Mouse (Mus musculus) right cerebral cortex, adult 18-20 months (tissue): ENCODE data around the gene Depdc1b.

ENCODE experiments used
- DNase-seq: peaks from one replicate; pipeline ENCODE4 v3.0.0; 2022; ENCODE audit warnings: mixed read lengths

Gene Depdc1b

GRCm38 (mm10) chr13:108315702-108316486 is at the start of gene Depdc1b:
Gene Depdc1b, plus strand, starts transcription at chr13:108316332.
- DNase-seq, result peak; percentile 96

- DNase-seq, result no peak
Measured at GRCm38 (mm10) chr13:108267841-108268634, 48.1 kb upstream of the Depdc1b start.

DNA sequence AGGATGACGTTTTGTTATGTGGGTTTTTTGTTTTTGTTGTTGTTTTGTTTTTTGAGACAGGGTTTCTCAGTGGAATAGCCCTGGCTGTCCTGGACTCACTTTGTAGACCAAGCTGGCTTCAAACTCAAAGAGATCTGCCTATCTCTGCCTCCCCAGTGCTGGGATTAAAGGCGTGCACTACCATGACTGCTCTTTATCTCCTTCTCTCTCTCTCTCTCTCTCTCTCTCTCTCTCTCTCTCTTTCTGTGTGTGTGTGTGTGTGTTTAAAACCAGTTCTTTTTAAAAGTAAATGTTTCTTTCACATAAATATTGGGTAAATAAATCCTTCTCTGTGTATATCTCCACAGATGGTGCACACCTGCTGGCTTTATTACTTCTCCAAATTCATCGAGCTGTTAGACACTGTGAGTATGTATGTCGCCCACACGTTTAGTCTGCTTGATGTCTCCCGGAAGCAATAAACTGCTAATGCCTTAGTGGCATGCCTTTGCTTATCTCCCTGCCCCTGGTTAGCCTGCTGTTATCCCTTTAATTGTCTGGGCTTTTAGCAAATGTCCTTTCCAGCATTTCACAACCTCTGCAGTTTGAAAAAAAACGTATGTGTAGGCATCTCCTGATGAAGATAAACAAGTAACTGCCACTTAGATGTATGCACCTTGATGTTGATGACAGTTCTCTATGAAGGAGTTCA is 44.5 kb upstream of the Depdc1b start:
- DNase-seq, result no peak

DNA sequence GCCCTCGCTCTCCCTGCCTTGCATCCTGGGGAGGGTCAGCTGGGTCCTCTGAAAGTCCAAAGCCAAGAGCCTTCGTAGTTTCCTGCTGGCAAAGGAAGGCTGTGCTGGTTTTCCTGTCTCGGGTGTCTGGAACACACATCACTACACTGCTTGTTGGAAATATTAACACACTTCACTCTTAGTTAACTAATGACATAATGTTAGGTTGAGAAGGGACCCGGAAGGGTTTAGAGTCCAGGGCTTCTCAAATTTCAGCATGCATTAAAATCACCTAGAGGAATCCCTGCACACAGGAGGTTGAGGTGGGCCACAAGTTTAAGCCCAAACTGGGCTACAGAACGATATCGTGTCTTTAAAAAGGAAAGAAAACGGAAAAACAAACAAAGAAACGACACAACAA is 43.8 kb upstream of the Depdc1b start:
- DNase-seq, result no peak

DNA sequence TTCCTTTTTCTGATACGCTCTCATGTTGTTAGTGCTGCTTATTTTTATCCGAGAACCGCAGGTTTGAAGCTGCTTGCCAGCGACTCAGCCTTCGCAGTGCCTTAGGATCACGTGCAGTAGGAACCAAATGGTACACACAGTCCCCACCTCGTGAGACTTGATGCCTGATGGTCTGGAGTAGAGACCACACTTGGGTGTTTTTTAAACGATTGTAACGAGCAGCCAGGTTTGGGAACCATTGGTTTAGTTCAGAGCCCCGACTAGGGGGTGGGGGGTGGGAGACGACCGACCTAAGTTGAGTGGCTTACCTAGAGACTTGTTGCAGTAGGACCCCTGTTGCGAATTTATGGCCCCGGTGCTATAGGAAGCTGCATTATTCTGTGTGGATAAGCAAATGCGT is 43.1 kb upstream of the Depdc1b start:
- no peak for DNase-seq

DNA sequence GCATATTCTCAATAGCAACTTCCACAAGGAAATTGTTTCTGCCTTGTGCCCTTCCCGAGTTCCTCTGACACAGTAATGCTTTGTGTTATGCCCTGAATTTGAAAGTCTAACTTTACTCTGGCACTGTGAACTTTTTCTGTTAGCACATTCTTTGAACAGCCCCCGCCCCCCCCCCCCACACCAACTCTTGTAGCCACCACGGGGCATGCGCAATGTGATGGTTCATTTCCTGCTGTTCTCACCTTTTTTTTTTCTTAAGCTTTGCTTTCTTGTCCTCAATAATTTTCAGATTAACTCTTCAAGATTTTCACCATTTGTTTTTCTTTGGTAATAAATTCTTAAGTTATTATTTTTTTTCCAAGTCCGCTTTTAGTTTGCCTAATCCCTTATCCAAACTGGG is 42.7 kb upstream of the Depdc1b start:
- DNase-seq, result no peak

DNA sequence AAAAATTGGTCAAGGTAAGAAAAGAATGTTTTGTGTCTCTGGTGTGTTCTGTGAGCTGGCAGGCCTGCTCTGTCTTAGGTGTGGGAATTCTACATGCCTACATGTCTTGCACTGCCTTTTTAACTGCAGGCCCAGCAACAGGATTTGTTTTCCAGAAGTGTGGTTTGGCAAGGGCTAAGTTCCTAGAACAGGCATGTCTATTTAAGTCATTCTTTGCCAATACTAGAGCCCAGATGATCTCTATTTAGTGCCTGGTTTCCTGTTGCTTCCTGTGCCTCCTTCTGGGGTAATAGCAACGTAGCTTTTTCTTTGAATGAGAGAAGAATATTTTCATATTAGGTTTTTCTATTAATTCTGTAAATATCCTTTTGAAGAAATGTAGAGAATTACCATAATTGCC is 39.6 kb upstream of the Depdc1b start:
- no peak for DNase-seq

DNA sequence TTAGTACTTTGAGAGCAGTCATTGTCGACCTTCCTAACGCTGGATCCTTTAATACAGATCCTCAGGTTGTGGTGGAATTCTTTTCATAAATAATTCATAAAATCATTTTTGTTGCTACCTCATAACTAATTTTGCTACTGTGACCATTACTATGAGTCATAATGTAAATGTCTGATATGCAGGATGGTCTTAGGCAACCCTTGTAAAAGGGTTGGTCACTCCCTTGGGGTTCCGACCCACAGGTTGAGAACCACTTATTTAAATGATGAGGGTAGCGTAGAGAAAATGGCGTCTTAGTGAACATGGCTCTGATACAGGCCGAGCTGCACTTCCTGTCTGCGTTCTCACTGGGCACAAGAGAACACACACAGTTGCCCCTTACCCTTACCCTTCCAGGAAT is 38.8 kb upstream of the Depdc1b start:
- no peak for DNase-seq

DNA sequence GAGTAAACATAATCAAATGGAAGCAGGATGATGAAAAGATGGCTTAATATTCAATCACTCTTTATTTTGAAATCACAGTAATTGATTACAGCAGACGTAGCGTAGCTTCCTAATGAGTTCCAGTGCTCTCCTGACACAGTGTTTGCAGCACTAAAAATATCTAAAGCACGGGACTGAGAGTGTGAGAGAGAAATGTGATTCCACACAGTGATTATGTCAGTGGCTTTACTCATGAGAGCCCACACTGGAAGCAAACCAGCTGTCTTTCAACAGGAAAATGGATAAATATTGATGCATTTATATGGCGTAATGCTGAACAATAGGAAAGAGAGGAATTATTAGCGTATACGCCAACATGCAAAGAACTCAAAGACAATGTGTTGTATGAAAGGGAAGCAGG is 37.5 kb upstream of the Depdc1b start:
- DNase-seq, result no peak

DNA sequence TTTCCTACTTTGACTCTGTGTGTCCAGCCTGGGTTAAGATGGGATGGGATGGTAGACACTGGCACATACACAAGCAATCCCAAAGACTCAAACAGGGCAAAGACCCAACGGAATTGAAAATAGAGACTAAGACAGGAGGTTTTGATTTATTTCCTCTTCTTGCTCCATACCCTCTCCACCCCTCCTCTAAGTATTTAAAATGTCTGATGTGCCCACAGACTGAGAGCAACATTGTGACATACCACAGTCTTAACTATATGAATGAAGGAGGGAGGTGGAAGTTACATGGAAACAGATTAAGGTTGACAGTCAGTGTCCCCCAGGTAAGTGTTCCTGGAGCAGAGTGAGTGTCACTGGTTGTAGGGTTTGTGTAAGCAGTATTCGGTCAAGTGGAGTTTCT is 31.8 kb upstream of the Depdc1b start:
- DNase-seq, result no peak

DNA sequence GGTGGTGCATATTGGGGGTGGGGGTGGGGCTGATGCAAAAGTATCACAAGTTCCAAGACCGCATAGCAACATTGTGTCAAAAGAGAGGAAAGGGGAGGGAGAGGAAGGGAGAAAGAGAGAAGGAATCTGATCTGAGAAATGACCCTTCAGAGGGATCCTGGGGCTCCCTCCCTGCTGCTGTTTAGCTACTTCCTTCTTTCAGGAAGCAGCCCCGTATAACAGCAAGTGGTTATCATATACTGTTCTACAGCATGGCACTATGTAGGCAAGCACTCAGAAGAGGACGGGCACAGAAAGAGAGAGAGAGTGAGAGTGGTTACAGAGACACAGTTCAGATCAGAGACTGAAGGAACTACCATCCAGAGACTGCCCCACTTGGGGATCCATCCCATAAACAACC is 28.2 kb upstream of the Depdc1b start:
- no peak for DNase-seq

GRCm38 (mm10) chr13:108289436-108289835 is 26.7 kb upstream of the Depdc1b start:
- DNase-seq, result no peak

GRCm38 (mm10) chr13:108290314-108290713 is 25.8 kb upstream of the Depdc1b start:
- DNase-seq, result no peak

GRCm38 (mm10) chr13:108297350-108298093 is 18.6 kb upstream of the Depdc1b start:
- peak; percentile 9 for DNase-seq

- no peak for DNase-seq
Measured at GRCm38 (mm10) chr13:108298241-108298640, 17.9 kb upstream of the Depdc1b start.

- no peak for DNase-seq
Measured at GRCm38 (mm10) chr13:108300346-108300950, 15.7 kb upstream of the Depdc1b start.

- DNase-seq, result peak; percentile 28
Measured at GRCm38 (mm10) chr13:108301411-108301810, 14.7 kb upstream of the Depdc1b start.

DNA sequence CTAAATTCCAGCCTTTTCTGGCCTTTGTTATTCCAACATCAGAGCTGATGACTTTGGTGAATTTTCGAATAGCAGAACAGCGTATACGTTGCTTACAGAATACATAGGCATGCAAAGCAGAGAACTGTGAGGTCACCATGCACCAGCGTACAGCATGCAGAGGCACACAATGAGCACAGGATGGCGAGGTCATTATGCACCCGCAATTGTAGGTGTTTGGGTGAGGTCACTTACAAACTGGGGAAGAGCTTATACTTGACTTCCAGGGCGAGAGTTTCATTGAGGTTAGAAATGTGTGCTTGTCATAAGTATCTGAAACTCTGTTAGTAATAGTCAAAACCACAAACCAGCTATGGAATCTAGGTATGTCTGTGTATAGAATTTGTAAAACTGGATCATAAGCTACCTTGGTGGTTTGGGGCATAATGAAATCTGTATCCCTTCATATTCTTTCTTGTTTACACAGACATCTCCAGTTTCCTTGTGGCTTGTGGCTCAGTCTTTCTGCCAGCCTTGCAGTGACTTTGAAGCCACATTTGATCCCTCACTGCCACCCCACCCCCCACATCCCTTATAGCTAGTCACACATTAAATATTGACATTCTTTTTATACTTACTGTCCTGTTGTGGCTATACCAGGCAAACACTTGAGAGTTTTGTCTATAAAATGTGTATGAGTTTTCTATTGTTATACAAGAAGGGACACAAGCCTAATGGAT is 13.0 kb upstream of the Depdc1b start:
- no peak for DNase-seq

- no peak for DNase-seq
Measured at GRCm38 (mm10) chr13:108303841-108304240, 12.3 kb upstream of the Depdc1b start.

DNA sequence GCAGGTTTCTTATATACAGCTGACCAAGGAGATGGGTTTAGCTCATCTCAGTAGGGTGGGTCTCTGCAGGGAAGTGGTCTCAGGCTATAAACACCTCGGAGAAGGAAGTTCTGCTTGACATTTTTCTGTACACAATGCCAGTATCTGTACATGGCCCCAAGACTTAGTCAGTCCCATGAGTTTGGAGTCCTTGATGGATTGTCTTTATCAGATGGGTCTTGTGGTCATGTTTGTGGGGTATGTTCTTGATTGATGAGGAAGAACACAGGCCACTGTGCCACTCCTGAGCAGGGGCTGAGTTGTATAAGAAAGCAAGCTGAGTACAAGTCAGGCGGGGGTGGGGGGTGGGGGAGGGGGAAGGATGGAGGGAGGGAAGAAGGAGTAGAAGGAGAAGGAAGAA is 11.5 kb upstream of the Depdc1b start:
- no peak for DNase-seq

DNA sequence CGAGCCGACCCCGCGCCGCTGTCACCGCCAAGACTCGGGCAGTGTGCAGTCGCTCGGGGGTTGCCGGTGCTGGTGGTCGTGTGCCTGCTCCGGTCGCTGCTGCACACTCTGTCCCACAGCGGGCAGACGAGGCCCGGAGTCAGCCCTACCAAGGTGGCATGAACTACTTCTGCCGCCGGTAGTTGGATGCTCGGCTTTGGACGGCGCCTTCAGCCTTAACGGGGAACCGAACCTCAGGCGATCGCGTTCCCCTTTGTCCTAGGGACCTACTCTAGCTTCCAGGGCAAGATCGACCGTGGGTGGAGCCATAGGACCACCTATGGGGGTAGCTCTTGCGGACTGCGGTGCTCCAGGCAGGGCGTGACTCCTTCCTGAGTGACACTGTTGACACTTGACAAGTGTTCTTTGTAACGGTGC is 363 bp downstream of the Depdc1b start:
- no peak for DNase-seq

DNA sequence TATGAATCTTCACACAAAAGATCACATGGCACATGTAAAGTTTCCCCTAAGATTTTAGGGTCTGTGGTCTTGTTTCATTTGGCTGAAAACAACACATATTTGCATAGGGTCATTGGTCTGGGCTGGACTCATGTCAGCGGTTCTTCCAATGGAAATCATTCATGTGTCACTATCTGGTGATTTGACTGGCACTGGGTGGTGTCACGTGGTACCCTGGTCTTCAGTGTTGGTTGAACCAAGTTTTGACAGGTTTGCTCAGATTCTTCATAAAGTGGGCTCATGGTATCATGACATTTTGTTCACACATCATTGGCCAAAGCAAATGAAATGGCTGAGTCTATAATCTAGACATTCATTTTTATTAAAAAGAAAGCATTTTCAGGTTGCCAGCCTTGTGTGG is 1.3 kb downstream of the Depdc1b start:
- no peak for DNase-seq
